Mouse (Mus musculus) olfactory bulb, adult 2 months (tissue): Measurements from ENCODE around the gene Nacc2. TPM values are rescaled to one million over a fixed set of nuclear protein-coding genes. Genes with fewer than 3 reads are reported as not detected.

Source experiments
- H3K27ac ChIP-seq: fragments of 200-500 bp; 2 replicates; pipeline ENCODE4 v1.5.1; 2012; ENCODE audit warnings: low read depth, low read length; ENCODE audit not compliant: insufficient read depth
- H3K4me1 ChIP-seq: fragments of 200-500 bp; 2 replicates; pipeline ENCODE4 v1.6.1; 2012; ENCODE audit warnings: low read length; ENCODE audit not compliant: control insufficient read depth, insufficient read depth
- H3K4me3 ChIP-seq: fragments of 200-500 bp; 2 replicates; pipeline ENCODE4 v1.5.1; 2012; ENCODE audit warnings: mild to moderate bottlenecking, low read depth, low read length, moderate library complexity; ENCODE audit not compliant: insufficient read depth
- CTCF ChIP-seq: fragments of 200-500 bp; IDR thresholded peaks from 2 replicates; pipeline ENCODE4 v1.5.1; 2012; ENCODE audit warnings: low read depth, mild to moderate bottlenecking, low read length, moderate library complexity; ENCODE audit not compliant: insufficient read depth
- POLR2A ChIP-seq: fragments of 200-500 bp; IDR thresholded peaks from 2 replicates; pipeline ENCODE4 v1.6.1; 2012; ENCODE audit warnings: mild to moderate bottlenecking, low read depth, low read length, moderate library complexity; ENCODE audit not compliant: insufficient read depth
- WGBS: fragments of 180-500 bp; shearing (Covaris S2); methylation state at CpG from one replicate; pipeline ENCODE4 v1.1.7; 2018; 5-methylcytosine and 5-hydroxymethylcytosine counted together
- polyA plus RNA-seq: library from polyadenylated mRNA; stranded (reverse); fragments of >200 nt; gene quantifications from 2 replicates; pipeline ENCODE4 v1.2.4, GENCODE M21; 2012; ENCODE audit warnings: low replicate concordance; ENCODE audit not compliant: missing spikeins, insufficient read depth, insufficient read length

Gene Nacc2
- polyA plus RNA-seq, 1 experiment: not detected

DNA sequence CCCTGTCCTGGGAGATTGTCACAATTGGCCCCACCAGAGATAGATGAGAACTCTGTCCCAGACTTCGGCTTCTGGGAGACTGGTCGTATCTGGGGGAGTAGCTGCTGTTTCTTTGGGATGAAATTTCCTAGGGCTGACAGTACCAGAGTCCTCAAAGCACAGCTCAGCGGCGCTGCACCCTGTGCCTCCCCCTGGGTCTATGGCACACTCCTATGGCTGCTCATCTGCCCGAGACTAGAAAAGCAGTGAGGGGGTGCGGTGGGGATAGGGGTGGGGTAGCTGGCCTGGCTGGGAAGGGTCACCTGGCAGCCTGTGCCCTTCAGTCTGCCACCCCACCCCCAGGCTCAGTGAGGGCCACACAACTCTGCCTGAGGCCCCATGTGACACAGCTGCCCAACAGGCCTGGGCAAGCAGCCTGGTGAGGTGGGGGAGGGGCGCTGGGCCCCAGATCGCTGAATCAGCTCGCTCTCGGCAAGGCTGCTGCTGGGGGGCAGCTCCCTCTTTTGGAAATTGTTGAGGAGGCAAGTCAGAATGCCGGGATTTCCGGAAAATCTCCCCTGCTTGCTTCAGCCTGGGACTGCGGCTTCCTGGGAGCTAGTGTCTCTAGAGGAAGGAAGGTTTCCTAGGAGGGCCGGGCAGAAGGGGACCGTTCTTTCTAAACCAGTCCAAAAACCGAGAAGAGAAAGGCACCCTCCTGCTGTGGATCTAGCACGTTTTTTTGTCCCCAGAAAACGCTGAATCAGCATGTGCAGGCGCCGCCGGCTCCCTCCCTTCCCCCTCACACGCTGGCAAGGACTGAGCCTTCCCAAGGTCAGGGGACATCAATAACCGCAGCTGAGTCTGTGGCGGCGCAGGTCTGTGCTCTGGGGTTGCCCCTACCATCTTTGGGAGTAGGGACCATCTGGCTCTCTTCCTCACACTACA lies 9.9 kb upstream of the Nacc2 start:
- H3K4me1 ChIP-seq: peaks cover 53% of the 10 kb centered on the region
- peak overlapping the region; percentile 88 for H3K27ac ChIP-seq
- WGBS: 3% methylated on average over 25 of the region's 25 CpGs
- no peak for TF ChIP-seq CTCF
- peak; percentile 14; the same call in 1 of the 2 replicates for TF ChIP-seq POLR2A
- peak overlapping the region; percentile 44 for H3K4me3 ChIP-seq

GRCm38 (mm10) chr2:26131327-26131726 lies 8.3 kb upstream of the Nacc2 start:
- TF ChIP-seq CTCF (no peak), POLR2A (no peak)
- Histone ChIP-seq H3K4me3 (no peak overlapping the region), H3K27ac (peak overlapping the region; percentile 80; the same call in 1 of the 2 replicates), H3K4me1 (peaks cover 55% of the 10 kb centered on the region)
- 63% methylated on average over 2 of the region's 2 CpGs for WGBS

- TF ChIP-seq POLR2A (no peak), CTCF (no peak)
- Histone ChIP-seq H3K4me3 (no peak overlapping the region), H3K4me1 (peaks cover 55% of the 10 kb centered on the region), H3K27ac (peak overlapping the region; percentile 80)
- WGBS: 11% methylated on average over 3 of the region's 3 CpGs
These were observed 6.9 kb upstream of the Nacc2 start for GRCm38 (mm10) chr2:26129962-26130361.

DNA sequence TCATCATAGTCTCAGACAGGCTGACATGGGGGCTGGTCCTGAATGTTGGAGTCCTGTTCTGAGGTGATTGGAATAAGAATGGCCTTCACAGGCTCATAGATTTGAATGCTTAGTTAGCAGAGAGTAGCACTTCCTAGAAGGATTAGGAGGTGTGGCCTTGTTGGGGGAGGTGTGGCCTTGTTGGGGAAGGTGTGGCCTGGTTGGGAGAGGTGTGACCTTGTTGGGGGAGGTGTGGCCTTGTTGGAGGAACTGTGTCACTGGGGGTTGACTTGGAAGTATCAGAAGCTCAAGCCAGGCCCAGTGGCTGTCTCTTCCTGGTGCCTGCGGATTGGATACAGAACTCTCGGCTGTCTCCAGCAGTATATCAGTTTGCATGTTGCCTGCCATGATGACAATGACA lies 6.3 kb upstream of the Nacc2 start:
- TF ChIP-seq POLR2A: no peak
- TF ChIP-seq CTCF: no peak
- 87% methylated on average over 2 of the region's 2 CpGs for WGBS
- peaks cover 55% of the 10 kb centered on the region for H3K4me1 ChIP-seq

DNA sequence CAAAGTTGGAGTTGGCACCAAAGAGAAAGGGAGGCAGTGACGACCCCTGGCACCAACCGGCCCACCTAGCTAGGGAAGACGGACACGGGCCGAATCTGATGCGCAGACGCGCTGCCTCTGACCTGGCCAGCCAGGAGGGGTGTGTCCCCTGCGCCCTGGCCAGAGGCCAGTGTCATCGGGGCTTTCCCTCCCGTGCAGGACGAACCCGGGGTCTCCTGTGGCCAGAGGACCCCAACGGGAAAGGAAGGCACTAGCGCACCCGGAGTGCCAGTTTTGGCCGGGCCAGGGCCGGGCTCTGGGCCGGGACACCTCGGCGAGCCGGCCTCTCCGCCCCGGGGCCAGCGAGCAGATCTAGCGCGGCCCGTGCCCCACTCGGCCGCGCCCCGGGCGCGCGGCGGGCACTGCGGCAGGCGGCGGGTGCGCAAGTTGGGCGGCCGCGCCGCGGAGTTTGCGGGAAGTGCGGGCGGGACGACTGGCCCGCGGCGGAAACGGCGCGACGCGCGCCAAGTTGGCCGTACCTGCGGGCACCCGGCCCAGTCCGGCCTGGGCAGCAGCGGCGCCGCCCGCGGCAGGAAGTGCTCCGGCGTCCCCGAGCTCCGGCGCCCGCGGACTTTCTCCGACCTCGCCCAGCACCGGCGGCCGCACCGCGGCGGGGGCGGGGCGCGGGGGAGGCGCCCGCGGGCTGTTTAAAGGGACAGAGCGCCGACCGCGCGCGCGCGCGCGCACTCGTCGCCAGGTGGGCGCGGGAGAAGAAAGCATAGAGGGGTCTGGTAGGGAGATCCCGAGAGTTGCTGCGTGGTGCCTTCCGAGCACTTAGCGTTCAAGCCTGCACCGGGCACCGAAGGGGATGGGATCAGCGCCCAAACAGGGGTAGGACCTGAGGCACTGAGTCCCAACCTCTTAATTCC lies 595 bp downstream of the Nacc2 start:
- peaks cover 43% of the 10 kb centered on the region for H3K4me1 ChIP-seq
- peak overlapping the region; percentile 17 for H3K27ac ChIP-seq
- under 1% methylated on average over 104 of the region's 109 CpGs for WGBS
- H3K4me3 ChIP-seq: peak overlapping the region; percentile 77
- no peak for TF ChIP-seq CTCF
- TF ChIP-seq POLR2A: no peak; the same call in 1 of the 2 replicates

More for the DNA sequence above, 6.3 kb upstream of the Nacc2 start:
- Histone ChIP-seq H3K27ac (peak overlapping the region; percentile 80), H3K4me3 (no peak overlapping the region)

DNA sequence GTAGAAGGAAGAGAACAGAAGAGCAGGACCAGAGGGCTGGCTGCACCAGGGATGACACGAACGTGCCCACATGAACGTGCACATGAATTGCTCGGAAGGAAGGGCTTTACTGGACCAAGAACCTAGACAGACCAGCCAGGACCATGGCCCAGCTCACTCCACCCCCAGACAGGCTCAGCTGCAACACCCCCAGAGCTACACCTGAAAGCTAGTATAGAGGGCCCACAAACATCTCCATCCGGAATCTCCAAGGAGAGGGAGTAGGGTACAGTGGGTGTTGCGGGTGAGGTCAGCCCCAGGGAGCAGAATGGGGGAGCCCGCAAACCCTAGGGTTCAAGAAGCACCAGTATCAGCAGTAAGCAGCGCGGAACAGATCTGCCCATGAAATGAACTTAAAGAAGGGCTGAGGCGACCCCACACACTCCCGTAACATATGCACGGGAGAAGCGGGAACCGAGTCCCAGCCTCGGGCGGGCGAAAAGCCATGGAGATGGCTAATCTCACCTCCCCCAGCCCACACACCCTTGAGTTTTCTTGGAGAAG lies 1.4 kb downstream of the Nacc2 start:
- 0 out of 2 replicates have a peak overlapping the region, but pooled peaks have one; percentile 7 for H3K27ac ChIP-seq

DNA sequence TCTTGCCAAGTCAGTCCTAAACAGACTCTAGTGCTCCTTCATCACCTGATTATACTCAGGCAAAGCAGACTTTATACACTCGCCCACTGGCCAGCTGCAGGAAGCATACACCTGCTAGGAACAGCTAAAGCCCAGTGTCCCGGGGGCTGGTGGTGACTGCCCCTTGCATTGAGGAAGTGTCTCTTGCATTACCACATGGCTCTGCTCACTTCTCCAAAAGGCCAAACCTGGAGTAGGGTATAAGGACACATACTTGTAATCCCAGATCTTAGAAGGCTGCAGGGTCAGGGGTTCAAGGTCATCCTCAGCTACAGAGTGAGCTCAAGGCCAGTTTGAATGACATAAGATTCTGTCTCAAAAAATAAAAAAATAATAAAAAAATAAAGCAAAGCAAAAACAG lies 3.4 kb downstream of the Nacc2 start:
- TF ChIP-seq CTCF (no peak), POLR2A (no peak)
- 76% methylated on average over 2 of the region's 2 CpGs for WGBS
- 0 out of 2 replicates have a peak overlapping the region, but pooled peaks have one; percentile 58 for H3K27ac ChIP-seq
- peaks cover 64% of the 10 kb centered on the region for H3K4me1 ChIP-seq
- no peak overlapping the region for H3K4me3 ChIP-seq

More for the DNA sequence above, 1.4 kb downstream of the Nacc2 start:
- Histone ChIP-seq H3K4me3 (peak overlapping the region; percentile 77), H3K4me1 (peaks cover 47% of the 10 kb centered on the region)
- WGBS: 48% methylated on average over 17 of the region's 17 CpGs
- TF ChIP-seq POLR2A (no peak), CTCF (no peak)

- WGBS: 33% methylated on average over 2 of the region's 2 CpGs
- H3K4me3 ChIP-seq: no peak overlapping the region
- H3K27ac ChIP-seq: peak overlapping the region; percentile 58
- peaks cover 68% of the 10 kb centered on the region for H3K4me1 ChIP-seq
- TF ChIP-seq CTCF: no peak
These were observed 3.8 kb downstream of the Nacc2 start for GRCm38 (mm10) chr2:26119310-26119592.
